Mouse (Mus musculus) cerebellum, postnatal 4 days (tissue): ENCODE results near the gene Tspan2.

Experiments
- DNase-seq, 2 experiments: peaks; one replicate each; pipeline ENCODE4 v3.0.0; 2022; ENCODE audit warnings: low spot score in 2 of 2, mixed read lengths in 1 of 2

Gene Tspan2

DNA sequence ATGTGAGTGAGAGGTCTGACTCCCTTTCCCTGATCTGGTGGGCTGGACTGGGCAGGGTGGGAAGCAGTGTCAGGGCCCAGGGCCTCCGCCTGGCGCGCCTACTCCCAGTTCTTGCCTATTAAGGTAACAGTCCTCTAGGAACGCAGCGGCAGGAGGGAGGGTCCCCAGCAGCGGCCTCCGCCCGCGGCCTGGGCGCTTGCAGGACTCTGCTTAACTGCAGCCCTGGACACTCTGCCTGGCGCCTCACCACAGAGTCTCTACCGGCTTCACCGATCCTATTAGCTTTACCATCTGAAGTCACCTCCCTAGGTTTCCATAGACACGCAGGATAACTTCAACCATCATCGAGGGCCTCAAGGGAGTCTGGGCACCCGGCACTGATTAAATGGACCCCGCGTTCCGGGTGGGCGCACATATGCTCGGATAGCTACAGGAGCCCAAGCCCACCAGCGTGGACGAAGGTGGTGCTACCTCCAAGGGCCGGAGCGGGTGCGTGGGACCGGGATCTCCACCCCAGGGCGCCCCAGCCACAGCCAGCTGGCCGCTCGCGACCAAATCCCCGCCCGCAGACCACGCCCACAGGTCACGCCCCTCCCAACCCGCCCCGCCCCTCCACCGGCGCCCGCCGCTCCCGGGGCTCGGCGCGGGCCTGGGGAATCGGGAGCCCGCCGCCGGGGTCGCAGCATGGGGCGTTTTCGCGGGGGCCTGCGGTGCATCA is at the start of gene Tspan2:
Gene Tspan2, plus strand, starts transcription at position 217 of the 718 bp plus-strand sequence.
- peak in 1 of 2 experiments; percentile 54 for DNase-seq

DNA sequence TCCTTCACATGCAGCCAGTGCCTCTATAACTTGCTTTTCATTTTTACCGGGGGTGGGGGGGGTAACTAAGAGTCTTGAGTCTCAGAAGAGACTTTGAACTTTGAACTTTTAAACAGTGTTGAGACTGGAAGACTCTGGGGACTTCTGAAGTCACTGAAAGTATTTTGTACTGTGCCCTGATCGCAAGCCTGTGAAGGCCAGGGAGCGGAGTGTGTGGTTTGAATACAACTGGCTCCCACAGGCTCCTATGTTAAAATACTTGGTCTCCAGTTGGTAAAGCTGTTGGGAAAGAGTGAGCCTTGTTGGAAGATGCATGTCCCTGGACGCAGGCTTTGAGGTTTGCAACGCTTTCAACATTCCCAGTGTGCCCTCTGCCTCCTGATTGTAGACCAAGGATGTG is 47.5 kb upstream of the Tspan2 start:
- DNase-seq = no peak

DNA sequence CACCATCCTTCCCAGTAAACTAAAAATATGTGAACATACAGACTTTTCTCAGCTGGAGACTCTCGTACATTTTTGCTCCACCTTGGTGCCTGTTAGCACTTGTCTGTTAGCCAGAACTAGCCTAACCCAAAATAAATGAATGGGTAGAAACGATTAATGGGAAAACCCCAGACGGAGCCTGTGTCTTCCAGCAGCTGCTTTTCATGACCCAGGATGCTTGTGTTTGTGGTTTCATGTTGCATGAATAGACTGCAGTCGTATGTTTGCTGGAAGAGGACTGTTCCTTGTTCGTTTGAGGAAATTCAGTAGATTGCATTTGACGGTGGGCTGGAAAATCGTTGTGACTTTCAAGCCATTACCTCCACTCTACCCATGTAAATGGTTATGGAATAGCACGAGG is 46.5 kb upstream of the Tspan2 start:
- no peak for DNase-seq

DNA sequence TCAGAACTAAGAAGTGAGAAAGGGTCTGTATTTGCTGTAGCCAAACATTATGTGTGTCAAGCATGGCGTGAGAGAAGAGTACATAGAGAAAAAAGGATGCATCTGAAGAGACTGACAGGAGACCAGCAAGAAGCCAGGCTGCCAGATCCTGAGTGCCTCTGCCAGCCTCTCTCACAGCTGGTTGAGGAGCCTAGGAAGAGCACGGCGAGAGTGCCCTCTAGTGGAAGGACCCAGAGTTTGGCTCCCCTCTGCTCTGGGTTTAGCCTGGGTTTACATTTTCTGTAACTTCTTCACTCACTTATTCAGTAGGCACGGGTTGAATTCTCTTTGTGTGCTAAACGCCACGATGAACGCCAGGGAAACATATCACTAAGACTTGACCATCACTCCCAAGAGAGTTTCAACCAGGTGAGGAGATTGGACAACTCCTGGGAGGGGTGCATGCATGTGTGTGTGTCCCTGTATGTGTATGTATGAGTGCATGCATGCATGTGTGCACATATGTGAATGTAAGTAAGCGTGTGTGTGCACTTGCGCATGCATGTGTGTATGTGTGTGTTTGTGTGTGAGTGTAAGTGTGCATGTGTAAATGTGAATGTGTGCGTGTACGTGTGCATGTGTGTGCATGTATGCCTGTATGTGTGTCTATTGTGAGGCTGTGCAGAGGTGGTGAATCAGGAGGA is 42.4 kb upstream of the Tspan2 start:
- peak; percentile 52 to 74 for DNase-seq

DNA sequence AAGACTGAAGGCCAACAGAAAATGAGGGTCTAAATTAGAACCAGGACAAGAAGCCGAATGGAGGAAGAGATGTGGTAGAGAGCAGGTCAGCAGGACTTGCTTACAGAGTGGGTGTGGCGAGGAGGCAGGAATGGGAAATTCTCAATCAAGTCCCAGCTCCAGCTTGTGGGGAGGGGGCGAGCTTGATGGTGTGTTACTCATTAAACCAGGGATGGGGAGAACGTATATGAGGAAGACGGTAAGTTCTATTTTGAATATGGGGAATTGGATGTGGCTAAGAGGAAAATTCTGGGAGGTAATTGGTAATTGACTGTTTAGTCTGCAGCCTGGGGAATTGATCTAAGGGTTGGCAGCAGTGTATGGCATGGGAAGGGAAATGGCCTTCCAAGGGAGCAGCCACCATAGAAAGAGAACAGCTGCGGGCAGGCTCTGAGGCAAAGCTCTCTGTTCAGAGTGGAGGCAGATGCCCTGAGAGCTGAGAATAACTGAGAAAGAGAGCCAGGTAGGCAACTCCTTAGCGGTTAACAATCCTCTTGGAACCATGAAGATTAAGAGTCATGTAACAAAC is 41.5 kb upstream of the Tspan2 start:
- DNase-seq = no peak

DNA sequence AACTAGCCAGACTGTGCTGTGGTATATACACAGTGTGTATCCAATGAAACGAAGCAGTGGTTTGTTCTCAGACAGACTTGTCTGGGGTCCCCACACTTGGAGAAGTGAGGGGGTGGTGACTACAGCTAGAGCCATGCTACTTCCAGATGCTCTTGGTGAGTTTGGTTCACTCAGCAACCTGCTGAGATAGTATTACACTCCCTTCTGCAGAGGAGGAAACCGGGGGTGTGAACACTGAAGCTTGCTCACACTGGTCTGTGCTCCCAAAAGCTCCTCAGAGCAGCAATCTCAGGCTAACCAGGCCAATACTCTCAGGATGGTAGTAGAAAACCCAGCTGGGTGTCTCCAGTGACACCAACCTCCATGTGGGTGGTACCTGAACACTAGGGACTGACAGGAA is 36.2 kb upstream of the Tspan2 start:
- no peak for DNase-seq

DNA sequence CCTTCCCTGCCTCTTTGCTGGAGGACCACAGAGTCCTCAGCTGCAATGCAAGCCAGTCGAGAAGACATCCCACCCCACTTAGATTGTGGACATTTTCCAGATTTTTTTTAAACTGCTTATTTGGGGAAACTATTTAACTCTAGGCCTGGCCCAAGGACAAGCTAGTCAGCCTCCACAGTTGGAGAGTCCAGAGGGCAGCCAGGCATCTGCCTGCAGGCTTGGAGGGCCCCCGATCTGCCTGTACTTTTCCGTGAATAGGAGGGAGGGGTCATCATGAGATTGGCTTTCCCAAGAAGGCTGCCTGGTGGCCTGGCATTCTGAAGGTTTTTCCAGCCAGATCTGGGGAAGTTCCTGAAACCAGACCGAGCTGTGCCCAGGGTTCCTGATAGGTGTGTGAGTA is 33.0 kb upstream of the Tspan2 start:
- DNase-seq = no peak

DNA sequence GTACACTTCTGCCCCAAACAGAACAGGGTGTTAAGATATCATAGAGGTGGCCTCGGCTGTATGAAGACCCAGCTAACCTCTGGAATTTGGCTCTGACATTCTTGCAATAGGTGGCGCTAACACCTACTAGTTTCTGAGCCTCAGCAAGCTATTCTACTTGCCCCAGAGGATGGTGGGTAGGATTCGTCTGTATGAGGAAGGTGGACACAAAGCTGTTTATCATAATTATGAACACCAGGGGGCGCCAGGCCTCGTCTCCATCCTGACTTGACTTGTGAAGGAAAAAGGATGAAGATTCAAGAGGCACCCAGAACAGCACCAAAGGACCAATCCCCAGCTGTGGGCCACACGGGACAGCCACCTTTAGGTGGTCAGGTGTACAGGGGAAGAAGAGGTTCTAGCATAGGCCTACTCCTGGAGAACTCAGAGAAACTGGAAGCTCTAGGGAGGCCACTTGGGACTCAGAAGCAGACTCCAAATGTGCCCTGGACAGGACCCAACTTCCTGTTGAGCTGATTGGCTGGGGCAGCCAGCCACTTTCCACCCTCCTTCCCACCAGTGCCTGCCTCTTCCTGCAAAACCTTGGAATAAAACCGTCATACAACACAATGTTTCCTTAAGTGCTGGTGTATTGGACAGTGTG is 32.3 kb upstream of the Tspan2 start:
- DNase-seq = peak in 1 of 2 experiments; percentile 35

DNA sequence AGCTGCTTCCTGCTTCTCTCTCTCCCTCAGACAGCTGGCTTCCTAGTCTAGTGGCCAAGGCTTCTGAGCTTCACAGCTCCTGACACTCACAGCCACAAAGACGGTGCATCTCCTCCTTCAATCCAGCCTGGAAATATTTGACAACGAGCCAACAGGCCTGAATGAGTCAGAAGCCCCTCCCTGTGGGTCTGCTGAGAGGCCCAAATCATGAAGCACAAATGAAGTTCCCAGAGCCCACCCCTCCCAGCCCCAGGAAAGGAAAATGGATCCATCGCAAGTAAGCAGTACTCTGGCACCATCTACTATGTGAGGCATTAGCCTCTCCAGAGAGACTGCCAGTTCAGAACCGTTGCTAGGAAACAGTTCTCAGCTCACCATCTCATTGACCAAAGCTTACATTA is 30.3 kb upstream of the Tspan2 start:
- no peak for DNase-seq

DNA sequence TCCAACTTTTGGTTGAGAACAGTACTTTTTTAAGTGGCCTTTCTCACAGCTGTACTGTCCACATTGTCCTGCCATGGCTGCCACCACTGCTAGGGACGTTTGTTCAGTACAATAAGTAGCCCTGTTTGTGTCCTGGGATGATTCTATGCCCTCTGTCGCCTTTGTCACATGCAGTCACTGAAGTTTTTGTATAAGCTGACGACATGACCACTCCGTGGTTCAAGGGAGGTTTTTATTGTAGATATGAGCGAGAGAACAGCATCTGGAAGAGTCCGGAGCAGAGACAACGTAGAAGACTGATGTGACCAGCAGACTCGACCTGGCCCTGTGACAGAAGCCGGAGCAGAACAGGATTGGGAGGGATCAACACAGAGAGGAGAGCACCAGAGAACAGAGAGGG is 25.7 kb upstream of the Tspan2 start:
- no peak for DNase-seq

DNA sequence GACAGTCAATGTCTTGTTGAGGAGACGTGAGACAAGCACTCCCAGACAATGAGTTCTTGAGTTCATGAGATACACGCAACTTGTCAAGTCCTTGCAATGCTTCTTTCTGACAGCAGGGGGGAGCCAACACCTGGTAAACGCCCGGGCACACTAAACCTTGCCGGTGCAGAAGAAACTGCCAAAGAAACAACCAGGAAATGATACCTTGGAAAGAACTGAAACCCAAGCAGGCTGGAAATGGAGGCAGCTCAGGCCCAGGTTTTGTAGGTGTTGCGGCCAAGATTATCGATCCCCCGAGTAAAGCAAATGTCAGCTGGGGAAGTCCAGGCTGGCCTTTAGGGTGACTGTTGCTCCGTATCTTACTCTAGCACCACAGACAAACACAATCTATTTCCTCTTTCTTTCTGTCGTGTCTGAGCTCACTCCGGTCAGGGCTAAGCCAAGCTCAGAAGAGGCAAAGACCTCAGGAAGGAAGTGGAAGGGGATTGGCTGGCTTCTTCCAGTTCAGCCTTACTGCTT is 19.2 kb upstream of the Tspan2 start:
- peak; percentile 53 to 78 for DNase-seq

DNA sequence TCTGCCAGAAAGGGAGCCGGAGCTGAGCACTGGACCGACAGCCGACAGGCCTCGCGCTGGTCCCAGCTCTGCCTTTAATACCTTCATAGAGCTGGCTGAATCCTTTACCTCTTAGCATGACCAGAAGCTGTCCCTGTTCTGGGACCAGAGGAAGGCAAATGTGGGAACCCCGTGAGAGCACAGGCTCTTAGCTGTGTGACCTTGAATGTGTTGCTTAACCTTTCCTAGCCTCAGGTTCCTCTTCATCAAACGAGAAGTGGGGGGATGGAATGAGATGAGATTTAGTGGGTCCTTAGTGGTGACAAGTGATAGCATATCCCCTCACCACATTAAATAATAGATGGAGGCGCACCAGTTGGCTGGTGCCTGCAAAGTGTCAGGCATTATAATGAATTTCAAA is 18.5 kb upstream of the Tspan2 start:
- no peak for DNase-seq

DNA sequence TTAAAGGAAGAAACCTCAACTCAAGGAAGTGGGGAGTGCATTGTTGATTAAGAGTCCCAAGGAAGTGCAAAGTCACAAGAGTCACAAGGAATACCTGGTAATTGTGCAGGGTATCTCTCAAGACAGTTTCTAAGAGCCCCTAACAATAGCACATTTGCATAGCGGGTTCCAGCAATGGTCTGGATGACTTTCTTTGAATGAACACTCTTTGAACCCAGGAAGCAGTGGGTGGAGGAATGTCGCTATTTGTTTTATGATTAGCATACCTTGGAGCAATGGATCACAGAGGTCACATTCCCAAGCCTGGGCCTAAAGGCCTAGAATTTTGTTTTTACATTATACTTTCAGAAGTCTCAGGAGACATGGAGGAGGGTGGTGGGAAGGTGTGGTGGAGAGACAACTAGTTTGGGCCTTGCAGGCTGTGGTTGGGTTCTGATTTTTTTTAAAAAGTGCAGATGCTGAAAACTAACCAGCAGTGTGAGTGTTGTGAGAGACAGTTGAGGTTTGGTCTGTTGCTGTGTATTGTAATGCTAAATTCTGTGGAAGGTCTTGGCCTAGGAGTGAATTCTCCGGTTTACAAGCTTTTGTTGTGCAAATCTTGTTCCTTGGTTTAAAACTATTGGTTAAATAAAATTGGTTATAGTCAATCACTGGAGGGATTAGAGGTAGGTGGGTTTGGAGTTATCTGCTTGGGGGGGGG is 16.6 kb upstream of the Tspan2 start:
- DNase-seq = no peak

DNA sequence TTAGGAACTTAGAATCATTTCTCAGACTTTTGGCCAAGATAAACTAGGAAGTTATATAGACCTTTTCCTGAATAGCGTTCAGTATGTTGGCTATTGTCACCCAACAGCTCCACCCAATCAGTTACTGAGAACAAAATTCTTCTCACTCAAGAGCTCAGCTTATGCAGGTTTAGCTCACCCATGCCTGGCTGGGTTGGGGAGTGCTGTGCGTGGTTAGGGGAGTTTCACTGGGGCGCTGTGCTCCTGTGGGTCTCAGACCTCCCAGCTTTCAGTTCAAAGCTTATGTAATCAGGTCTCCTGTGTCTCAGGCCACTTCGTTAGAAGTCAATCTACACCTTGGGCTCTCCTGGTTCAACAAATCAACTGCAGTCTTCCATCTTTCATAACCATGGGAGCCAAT is 11.2 kb upstream of the Tspan2 start:
- no peak for DNase-seq

DNA sequence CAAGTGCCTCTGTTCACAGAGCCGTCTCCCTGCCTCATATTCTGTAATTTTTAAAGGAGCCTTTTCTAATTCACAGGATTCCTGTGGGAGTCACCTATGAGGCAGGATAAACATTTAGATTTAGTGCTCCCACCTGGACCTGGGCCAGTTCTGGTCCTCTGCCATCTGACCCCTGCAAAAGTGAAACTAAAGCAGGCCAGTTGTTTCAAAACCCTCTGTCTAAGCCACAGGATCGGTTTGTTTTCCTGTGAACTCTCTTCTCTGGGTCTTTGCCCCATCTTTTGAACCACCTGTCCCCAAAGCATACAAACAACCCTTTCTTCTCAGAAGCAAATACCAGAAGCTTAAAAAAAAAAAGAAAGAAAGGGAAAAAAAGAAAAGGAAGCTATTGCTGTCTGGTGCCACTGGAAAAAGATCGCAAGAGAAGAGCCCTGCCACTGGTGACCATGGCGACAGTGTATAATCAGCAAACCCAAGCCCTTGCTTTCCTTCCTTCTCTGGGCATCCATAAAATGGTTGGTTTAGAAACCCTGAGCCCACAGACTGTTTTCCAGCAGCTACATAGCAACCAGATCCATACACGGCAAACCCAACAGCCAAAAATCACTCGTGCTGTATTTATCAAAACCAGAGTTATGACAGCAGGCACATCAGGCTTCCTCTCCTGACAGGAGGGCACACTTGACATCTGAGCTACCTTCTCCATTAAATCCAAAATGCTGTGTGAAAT is 10.3 kb upstream of the Tspan2 start:
- no peak for DNase-seq

DNA sequence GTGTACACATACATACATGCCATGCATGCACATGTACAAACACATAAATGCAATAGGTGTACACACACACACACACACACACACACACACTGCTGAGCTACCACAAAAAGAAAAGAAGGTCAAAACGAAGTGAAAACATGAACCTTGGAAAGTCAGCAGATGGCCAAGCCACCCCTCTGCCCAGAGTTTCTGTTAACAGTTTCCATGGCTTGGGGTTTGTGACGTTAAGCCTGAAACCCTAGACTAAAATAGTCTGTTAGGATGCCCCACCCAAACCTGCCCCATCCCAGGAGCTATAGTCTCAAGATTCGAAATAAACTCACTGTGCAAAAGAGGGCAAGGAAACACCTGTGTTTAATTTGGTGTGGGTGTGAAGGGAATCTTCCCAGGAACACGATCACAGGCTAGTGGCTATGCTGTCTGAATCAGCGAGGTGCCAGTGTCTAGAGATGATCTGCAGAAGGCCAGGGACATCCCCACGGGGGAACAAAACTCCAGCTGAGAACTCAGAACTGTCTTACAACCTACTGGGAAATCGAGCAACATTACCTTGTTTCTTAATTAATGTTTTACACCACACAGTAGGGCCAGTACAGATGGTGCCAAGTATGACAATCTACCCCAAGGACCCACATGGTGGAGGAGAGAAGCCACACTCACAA is 9.4 kb upstream of the Tspan2 start:
- no peak for DNase-seq

DNA sequence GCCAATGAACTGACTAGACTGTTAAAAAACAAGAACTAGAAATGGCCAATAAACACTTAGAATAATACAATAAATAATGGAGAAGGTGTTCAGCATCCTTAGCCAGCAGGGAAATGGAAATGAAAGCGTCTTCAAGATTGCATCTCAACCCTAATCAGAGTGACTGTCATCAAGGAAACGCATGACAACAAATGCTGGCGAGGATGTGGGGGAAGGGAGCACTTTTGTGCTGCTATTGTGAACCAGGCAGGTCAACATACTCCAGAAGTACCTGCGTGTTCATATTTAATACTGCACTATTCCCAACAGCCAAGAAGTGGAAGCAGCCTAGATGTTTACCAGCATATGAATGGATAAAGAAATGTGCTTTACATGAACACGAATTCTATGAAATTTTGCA is 4.9 kb upstream of the Tspan2 start:
- no peak for DNase-seq

DNA sequence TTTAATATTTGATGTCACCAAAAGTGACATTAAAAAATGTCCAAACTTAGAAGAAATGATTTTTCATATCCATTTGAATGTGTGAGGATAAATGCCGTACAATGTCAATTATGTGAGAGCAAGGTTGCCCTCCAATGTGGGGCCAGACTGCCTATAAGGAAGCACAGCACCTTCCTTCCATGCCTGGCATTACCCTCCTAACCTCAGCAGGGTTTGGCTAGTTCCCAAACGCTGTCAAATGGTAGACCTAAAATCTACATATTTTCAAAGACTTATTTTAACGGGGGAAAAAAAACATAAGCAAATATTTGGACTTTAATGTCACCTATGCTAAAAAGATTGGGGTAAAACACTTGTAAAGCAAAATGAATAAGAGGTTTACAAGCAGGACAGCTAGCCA is 3.2 kb upstream of the Tspan2 start:
- DNase-seq = no peak

DNA sequence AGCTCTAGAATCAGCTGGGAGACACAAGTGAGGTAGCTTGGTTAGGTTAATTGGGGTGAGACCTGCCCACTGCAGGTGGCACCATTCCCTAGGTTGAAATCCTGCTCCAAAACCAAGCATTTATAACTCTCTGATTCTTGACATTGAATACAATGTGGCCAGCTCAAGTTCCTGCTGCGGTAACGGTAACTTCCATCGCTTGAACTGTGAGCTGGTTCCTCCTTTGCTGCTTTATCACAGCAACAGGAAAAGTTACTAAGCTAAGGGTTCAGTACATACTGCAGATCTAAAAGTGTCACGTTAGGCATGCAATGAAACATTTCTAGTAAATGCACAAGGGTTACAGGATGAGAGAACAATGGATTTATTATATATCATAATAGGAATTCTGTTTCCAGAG is 1.7 kb upstream of the Tspan2 start:
- DNase-seq = no peak

DNA sequence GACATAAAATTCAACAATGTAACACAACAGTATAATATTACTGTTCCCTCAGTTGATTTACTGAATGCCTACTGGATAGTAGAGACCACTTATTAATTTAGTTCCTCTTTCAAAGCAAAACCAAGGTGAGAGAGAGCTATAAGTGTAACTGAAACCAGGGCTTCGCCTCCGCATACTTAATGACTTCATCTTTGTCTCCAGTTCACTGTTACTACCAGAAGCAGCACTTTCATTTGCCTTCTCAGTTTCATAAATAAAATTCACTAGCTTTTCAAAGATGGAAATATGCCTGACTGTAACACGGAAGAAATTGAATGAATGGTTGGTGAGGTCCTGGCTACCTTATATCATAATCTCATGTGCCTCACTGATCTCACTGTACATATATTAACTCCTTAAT is 1.3 kb upstream of the Tspan2 start:
- DNase-seq = no peak

DNA sequence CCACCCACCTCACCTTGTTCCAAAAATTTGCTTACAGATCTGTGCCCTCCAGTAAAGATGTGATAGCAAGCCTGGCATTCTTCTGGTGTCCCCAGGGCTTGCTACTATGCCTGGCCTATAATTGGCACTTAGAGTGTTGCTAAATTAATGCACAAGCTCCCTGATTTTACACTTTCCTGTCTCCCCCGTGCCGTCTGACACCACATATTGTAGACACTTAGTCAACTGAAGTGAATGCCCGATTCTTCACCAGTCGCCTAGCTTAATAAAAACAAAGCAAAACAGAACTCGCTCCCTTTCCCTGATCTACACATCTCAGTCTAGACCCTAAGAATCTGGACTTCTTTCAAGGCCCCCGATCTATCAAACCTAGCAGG is 405 bp upstream of the Tspan2 start:
- DNase-seq = no peak
